Mouse (Mus musculus): ENCODE data around the gene Tenm2.

Tenm2 gene

GRCm38 (mm10) chr11:36054323-36054722, 1181.4 kb downstream of the Tenm2 start:
- no peak for DNase-seq (ENCODE audit: low read depth, low spot score)

GRCm38 (mm10) chr11:36053457-36053856, 1182.3 kb downstream of the Tenm2 start:
- DNase-seq (ENCODE audit: low read depth, low spot score) = no peak

- no peak for DNase-seq (ENCODE audit: low read depth, low spot score)
Measured at GRCm38 (mm10) chr11:36052598-36052997, 1183.2 kb downstream of the Tenm2 start.

GRCm38 (mm10) chr11:36052091-36052490, 1183.7 kb downstream of the Tenm2 start:
- no peak for DNase-seq (ENCODE audit: low read depth, low spot score)

- no peak for DNase-seq (ENCODE audit: low read depth, low spot score)
Measured at GRCm38 (mm10) chr11:36049547-36049946, 1186.2 kb downstream of the Tenm2 start.

- peak; percentile 16 for DNase-seq (ENCODE audit: low read depth, low spot score)
Measured at GRCm38 (mm10) chr11:36045681-36046276, 1190.0 kb downstream of the Tenm2 start.

GRCm38 (mm10) chr11:36041411-36041810, 1194.4 kb downstream of the Tenm2 start:
- no peak for DNase-seq (ENCODE audit: low read depth, low spot score)

GRCm38 (mm10) chr11:36040508-36041233, 1195.1 kb downstream of the Tenm2 start:
- no peak for DNase-seq (ENCODE audit: low read depth, low spot score)

GRCm38 (mm10) chr11:36039825-36040224, 1195.9 kb downstream of the Tenm2 start:
- DNase-seq (ENCODE audit: low read depth, low spot score) = no peak

- no peak for DNase-seq (ENCODE audit: low read depth, low spot score)
Measured at GRCm38 (mm10) chr11:36038386-36038785, 1197.4 kb downstream of the Tenm2 start.

GRCm38 (mm10) chr11:36037311-36037710, 1198.5 kb downstream of the Tenm2 start:
- no peak for DNase-seq (ENCODE audit: low read depth, low spot score)

- DNase-seq (ENCODE audit: low read depth, low spot score) = no peak
Measured at GRCm38 (mm10) chr11:36036061-36036695, 1199.6 kb downstream of the Tenm2 start.

- no peak for DNase-seq (ENCODE audit: low read depth, low spot score)
Measured at GRCm38 (mm10) chr11:36031751-36032150, 1204.0 kb downstream of the Tenm2 start.

GRCm38 (mm10) chr11:36020009-36020408, 1215.8 kb downstream of the Tenm2 start:
- no peak for DNase-seq (ENCODE audit: low read depth, low spot score)

GRCm38 (mm10) chr11:36013179-36013578, 1222.6 kb downstream of the Tenm2 start:
- no peak for DNase-seq (ENCODE audit: low read depth, low spot score)

- no peak for DNase-seq (ENCODE audit: low read depth, low spot score)
Measured at GRCm38 (mm10) chr11:36009281-36010208, 1226.2 kb downstream of the Tenm2 start.

GRCm38 (mm10) chr11:36002900-36003299, 1232.9 kb downstream of the Tenm2 start:
- DNase-seq (ENCODE audit: low read depth, low spot score) = no peak

- peak; percentile 39 for DNase-seq (ENCODE audit: low read depth, low spot score)
Measured at GRCm38 (mm10) chr11:36001282-36001970, 1234.3 kb downstream of the Tenm2 start.

- no peak for DNase-seq (ENCODE audit: low read depth, low spot score)
Measured at GRCm38 (mm10) chr11:36000585-36001281, 1235.0 kb downstream of the Tenm2 start.

- DNase-seq (ENCODE audit: low read depth, low spot score) = no peak
Measured at GRCm38 (mm10) chr11:36000038-36000437, 1235.7 kb downstream of the Tenm2 start.
